Mouse (Mus musculus): Measurements from ENCODE around the gene Ffar2. TPM values are rescaled to one million over a fixed set of nuclear protein-coding genes. Genes with fewer than 3 reads are reported as not detected.

Ffar2 gene
- polyA plus RNA-seq, 1 experiment from 2014 or later, result 0.08 TPM

GRCm38 (mm10) chr7:30787377-30788022 lies 36.1 kb downstream of the Ffar2 start, which contains the start of gene Krtdap:
Gene Krtdap, plus strand, starts transcription at chr7:30787896.
- no peak within 1 kb of the TSS for H3K9ac ChIP-seq
- H3K36me3 ChIP-seq, result no peaks in the 10 kb centered on the region
- no peaks in the 10 kb centered on the region for H3K9me3 ChIP-seq
- 55% methylated on average over 15 of the region's 15 CpGs for WGBS
- H3K4me3 ChIP-seq, result no peak within 1 kb of the TSS
- no peaks in the 10 kb centered on the region for H3K4me1 ChIP-seq
- ATAC-seq (ENCODE audit: low FRiP score, low read depth), result no peak
- no peak within 1 kb of the TSS for H3K4me2 ChIP-seq (replicated peaks)
- H3K27ac ChIP-seq, result no peak within 1 kb of the TSS
- no peaks in the 10 kb centered on the region for H3K27me3 ChIP-seq (replicated peaks)

DNA sequence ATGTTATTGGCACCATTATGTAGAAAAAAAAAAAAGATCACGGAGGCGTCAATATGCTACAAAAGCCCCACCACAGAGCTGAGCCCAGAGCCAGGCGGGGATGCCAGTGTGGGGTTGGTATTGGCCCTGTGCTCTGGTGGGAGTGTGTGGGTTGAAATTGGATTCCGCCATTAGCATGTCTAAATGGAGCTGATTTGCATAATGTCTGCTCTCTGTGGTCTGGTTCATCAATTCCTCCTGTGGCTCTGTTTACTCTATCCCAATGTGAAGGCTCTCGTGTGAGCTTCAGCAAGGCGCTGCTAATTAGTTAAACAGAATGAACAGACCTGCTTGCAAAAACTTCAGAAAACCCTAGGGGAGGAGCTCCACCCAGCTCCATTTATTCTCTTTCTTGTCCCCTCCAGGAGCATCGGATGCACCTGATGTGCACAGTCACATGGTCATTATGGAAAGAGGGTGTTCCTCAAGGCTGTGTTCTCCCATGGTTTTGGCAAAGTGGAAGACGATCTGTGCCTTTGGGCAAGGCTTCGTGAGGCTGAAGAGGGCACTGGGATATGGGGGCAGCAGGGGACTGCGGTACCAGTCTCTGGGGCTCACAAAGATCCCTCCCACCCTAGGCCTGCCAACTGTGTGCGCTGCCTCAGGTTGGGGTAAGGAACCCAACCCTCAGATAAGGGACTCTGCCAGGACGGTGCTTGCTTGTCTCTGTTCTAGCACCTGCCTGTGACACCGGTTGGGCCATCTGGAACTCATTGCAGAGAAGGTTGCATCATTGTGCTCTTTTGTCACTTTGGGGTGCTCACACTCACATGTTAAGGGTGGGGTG lies 37.6 kb downstream of the Ffar2 start:
- H3K4me1 ChIP-seq, result no peaks in the 10 kb centered on the region
- no peak overlapping the region for H3K27ac ChIP-seq
- H3K36me3 ChIP-seq, result no peaks in the 10 kb centered on the region
- H3K9ac ChIP-seq, result no peak overlapping the region
- H3K9me3 ChIP-seq, result no peaks in the 10 kb centered on the region
- no peaks in the 10 kb centered on the region for H3K27me3 ChIP-seq (replicated peaks)
- H3K4me2 ChIP-seq (replicated peaks), result no peak overlapping the region
- H3K4me3 ChIP-seq, result no peak overlapping the region
- 59% methylated on average over 13 of the region's 13 CpGs for WGBS
- peak; percentile 66; the same call in 1 of the 2 replicates for ATAC-seq (ENCODE audit: low FRiP score, low read depth)

DNA sequence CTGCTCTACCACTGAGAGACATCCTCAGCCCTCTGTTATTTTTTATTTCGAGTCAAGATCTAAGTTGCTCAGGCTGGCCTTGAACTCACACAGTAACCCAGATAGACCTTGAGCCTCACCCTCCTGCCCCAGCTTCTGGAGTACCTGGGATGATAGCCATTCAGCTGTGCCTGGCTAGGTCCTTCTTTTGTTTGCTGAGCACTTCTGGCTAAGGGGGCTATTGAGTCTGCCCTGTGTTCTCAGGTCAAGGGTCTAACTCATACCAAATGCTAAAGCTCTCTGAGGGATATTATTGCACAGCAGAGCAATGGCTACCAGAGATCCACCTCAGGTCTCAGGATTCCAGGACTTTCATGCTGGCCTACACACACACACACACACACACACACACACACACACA lies 38.4 kb downstream of the Ffar2 start:
- Histone ChIP-seq H3K4me3 (no peak overlapping the region), H3K36me3 (no peaks in the 10 kb centered on the region), H3K9ac (no peak overlapping the region), H3K4me1 (no peaks in the 10 kb centered on the region), H3K27ac (0 out of 2 replicates have a peak overlapping the region, but pooled peaks have one; percentile 17), H3K27me3 (replicated peaks) (no peaks in the 10 kb centered on the region), H3K4me2 (replicated peaks) (no peak overlapping the region), H3K9me3 (no peaks in the 10 kb centered on the region)
- 65% methylated on average over 1 of the region's 1 CpGs for WGBS
- no peak for ATAC-seq (ENCODE audit: low FRiP score, low read depth)

DNA sequence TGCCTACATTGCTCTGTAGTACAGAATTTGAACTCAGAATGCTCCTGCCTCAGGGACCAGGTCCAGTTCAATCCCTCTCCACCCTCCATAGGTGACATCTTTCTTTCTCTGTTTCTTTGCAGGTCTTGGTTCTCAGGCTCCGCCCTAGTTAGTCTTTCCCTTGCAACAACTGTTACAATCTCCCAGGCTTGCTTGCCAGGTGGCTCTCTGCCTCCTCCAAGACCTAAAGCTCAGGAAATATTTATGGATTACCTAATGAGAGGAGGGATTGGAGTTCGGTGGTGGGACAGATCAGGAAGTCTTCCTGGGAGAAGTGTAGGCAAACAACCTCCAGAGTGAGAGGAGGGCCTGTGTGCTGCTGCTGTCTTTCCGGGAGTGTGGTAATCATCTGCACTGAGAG lies 40.9 kb downstream of the Ffar2 start:
- WGBS, result 88% methylated on average over 3 of the region's 3 CpGs
- H3K36me3 ChIP-seq, result no peaks in the 10 kb centered on the region
- no peak overlapping the region for H3K27ac ChIP-seq
- H3K4me3 ChIP-seq, result no peak overlapping the region
- ATAC-seq (ENCODE audit: low FRiP score, low read depth), result no peak
- H3K9ac ChIP-seq, result no peak overlapping the region
- H3K4me1 ChIP-seq, result no peaks in the 10 kb centered on the region
- H3K4me2 ChIP-seq (replicated peaks), result no peak overlapping the region
- no peaks in the 10 kb centered on the region for H3K9me3 ChIP-seq
- no peaks in the 10 kb centered on the region for H3K27me3 ChIP-seq (replicated peaks)

GRCm38 (mm10) chr7:30781792-30782191 lies 41.8 kb downstream of the Ffar2 start:
- Histone ChIP-seq H3K4me2 (replicated peaks) (no peak overlapping the region), H3K9ac (no peak overlapping the region), H3K36me3 (no peaks in the 10 kb centered on the region), H3K27me3 (replicated peaks) (no peaks in the 10 kb centered on the region), H3K4me3 (no peak overlapping the region), H3K9me3 (no peaks in the 10 kb centered on the region), H3K4me1 (no peaks in the 10 kb centered on the region), H3K27ac (no peak overlapping the region)
- ATAC-seq (ENCODE audit: low FRiP score, low read depth), result no peak
- WGBS, result 68% methylated on average over 4 of the region's 4 CpGs

DNA sequence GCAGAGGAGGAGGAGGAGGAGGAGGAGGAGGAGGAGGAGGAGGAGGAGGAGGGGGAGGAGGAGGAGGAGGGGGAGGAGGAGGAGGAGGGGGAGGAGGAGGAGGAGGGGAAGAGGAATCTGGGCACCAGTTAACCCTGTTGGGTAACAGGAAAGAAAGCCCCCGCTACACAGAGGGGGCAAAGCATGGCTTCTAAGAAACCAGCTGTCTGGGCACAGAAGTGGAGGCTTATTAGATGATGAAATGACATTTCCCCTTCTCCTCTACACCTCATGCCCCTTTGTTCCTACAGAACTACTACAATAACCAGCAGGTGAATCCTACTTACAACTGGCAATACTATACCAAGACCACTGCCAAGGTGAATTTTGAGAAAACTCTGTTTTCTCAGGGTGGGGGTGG lies 45.7 kb downstream of the Ffar2 start:
- WGBS, result 73% methylated on average over 1 of the region's 1 CpGs
- ATAC-seq (ENCODE audit: low FRiP score, low read depth), result no peak
- Histone ChIP-seq H3K4me3 (no peak overlapping the region), H3K36me3 (no peaks in the 10 kb centered on the region), H3K27ac (no peak overlapping the region), H3K27me3 (replicated peaks) (no peaks in the 10 kb centered on the region), H3K9ac (no peak overlapping the region), H3K4me2 (replicated peaks) (no peak overlapping the region), H3K9me3 (no peaks in the 10 kb centered on the region), H3K4me1 (no peaks in the 10 kb centered on the region)

DNA sequence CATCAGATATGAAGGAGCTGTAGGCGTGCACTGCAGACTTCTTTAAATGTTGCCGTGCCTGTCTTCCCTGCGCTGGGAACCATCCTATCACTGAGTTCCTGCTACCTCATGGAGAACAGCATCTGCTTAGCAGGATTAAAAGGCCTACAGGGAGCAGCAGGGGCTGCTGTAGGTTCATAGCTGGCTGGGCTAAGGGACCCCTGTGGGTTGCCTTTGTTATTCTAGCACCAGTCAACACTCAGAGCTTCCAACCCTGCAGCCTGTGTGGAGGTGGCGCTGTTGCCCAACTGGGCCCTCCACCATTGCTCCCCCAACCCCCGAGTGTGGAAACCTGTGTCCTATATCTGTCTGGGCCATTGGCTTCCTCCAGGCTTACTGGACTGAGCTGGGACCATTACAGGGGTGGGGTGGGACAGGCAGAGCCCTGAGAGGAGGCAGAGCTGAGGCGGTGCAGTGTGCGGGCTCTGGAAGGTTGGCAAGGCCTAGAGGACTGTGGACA lies 46.4 kb downstream of the Ffar2 start:
- Histone ChIP-seq H3K9ac (no peak overlapping the region), H3K4me3 (no peak overlapping the region), H3K36me3 (no peaks in the 10 kb centered on the region), H3K27me3 (replicated peaks) (no peaks in the 10 kb centered on the region), H3K4me2 (replicated peaks) (no peak overlapping the region), H3K4me1 (no peaks in the 10 kb centered on the region), H3K27ac (no peak overlapping the region), H3K9me3 (no peaks in the 10 kb centered on the region; the same call in 1 of the 2 replicates)
- 53% methylated on average over 7 of the region's 7 CpGs for WGBS
- no peak for ATAC-seq (ENCODE audit: low FRiP score, low read depth)

GRCm38 (mm10) chr7:30776104-30776503 lies 47.5 kb downstream of the Ffar2 start:
- Histone ChIP-seq H3K4me2 (replicated peaks) (no peak overlapping the region), H3K27me3 (replicated peaks) (no peaks in the 10 kb centered on the region; the same call in 1 of the 2 replicates), H3K9me3 (no peaks in the 10 kb centered on the region; the same call in 1 of the 2 replicates), H3K27ac (no peak overlapping the region), H3K9ac (no peak overlapping the region), H3K36me3 (no peaks in the 10 kb centered on the region), H3K4me1 (no peaks in the 10 kb centered on the region), H3K4me3 (no peak overlapping the region)
- ATAC-seq (ENCODE audit: low FRiP score, low read depth), result no peak
- 92% methylated on average over 9 of the region's 9 CpGs for WGBS

GRCm38 (mm10) chr7:30769236-30769635 lies 54.3 kb downstream of the Ffar2 start:
- Histone ChIP-seq H3K9ac (no peak overlapping the region), H3K4me3 (no peak overlapping the region), H3K4me2 (replicated peaks) (no peak overlapping the region), H3K27me3 (replicated peaks) (no peaks in the 10 kb centered on the region; the same call in 1 of the 2 replicates), H3K9me3 (no peaks in the 10 kb centered on the region; the same call in 1 of the 2 replicates), H3K36me3 (no peaks in the 10 kb centered on the region), H3K4me1 (no peaks in the 10 kb centered on the region), H3K27ac (no peak overlapping the region)
- ATAC-seq (ENCODE audit: low FRiP score, low read depth), result no peak
- WGBS, result 42% methylated on average over 9 of the region's 9 CpGs

Other genes with a start within 250 kb of the Ffar2 start
- 12.2 and 13.7 TPM in 2 replicates for gene Kmt2b, start 235.0 kb downstream of the Ffar2 start, polyA plus RNA-seq (2016; fragmentation: Nextera tagmentation; extraction: Ambion mirVana)
- 0.22 and 0.47 TPM in 2 replicates for gene Zbtb32, start 224.9 kb downstream of the Ffar2 start, polyA plus RNA-seq (2016; fragmentation: Nextera tagmentation; extraction: Ambion mirVana)
- 1.6 and 1.9 TPM in 2 replicates for gene Upk1a, start 210.9 kb downstream of the Ffar2 start, polyA plus RNA-seq (2016; fragmentation: Nextera tagmentation; extraction: Ambion mirVana)
- gene Cox6b1, start 197.6 kb downstream of the Ffar2 start, polyA plus RNA-seq (2016; fragmentation: Nextera tagmentation; extraction: Ambion mirVana), result 912 and 934 TPM in 2 replicates
- gene Etv2, start 187.9 kb downstream of the Ffar2 start, polyA plus RNA-seq (2016; fragmentation: Nextera tagmentation; extraction: Ambion mirVana), result not detected in 2 replicates
- 163 and 167 TPM in 2 replicates for gene Rbm42, start 173.5 kb downstream of the Ffar2 start, polyA plus RNA-seq (2016; fragmentation: Nextera tagmentation; extraction: Ambion mirVana)
- gene Haus5, start 158.8 kb downstream of the Ffar2 start, polyA plus RNA-seq (2016; fragmentation: Nextera tagmentation; extraction: Ambion mirVana), result 39.5 and 45.2 TPM in 2 replicates
- not detected in 2 replicates for gene Pmis2, start 152.2 kb downstream of the Ffar2 start, polyA plus RNA-seq (2016; fragmentation: Nextera tagmentation; extraction: Ambion mirVana)
- gene 2200002J24Rik, start 124.8 kb downstream of the Ffar2 start, polyA plus RNA-seq (2016; fragmentation: Nextera tagmentation; extraction: Ambion mirVana), result not detected in 2 replicates
- 1.3 and 2.0 TPM in 2 replicates for gene Atp4a, start 111.6 kb downstream of the Ffar2 start, polyA plus RNA-seq (2016; fragmentation: Nextera tagmentation; extraction: Ambion mirVana)
- gene Tmem147, start 94.2 kb downstream of the Ffar2 start, polyA plus RNA-seq (2016; fragmentation: Nextera tagmentation; extraction: Ambion mirVana), result 185 and 194 TPM in 2 replicates
- 1.4 and 1.5 TPM in 2 replicates for gene Gapdhs, start 80.1 kb downstream of the Ffar2 start, polyA plus RNA-seq (2016; fragmentation: Nextera tagmentation; extraction: Ambion mirVana)
- gene Sbsn, start 72.3 kb downstream of the Ffar2 start, polyA plus RNA-seq (2016; fragmentation: Nextera tagmentation; extraction: Ambion mirVana), result 1.1 and 2.6 TPM in 2 replicates
- 0.24 and 0.38 TPM in 2 replicates for gene Dmkn, start 60.0 kb downstream of the Ffar2 start, polyA plus RNA-seq (2016; fragmentation: Nextera tagmentation; extraction: Ambion mirVana)
- gene Krtdap, start 35.9 kb downstream of the Ffar2 start, polyA plus RNA-seq (2016; fragmentation: Nextera tagmentation; extraction: Ambion mirVana), result not detected in 2 replicates
- not detected in 2 replicates for gene Ffar3, start 32.4 kb upstream of the Ffar2 start, polyA plus RNA-seq (2016; fragmentation: Nextera tagmentation; extraction: Ambion mirVana)
- gene Ffar1, start 37.8 kb upstream of the Ffar2 start, polyA plus RNA-seq (2016; fragmentation: Nextera tagmentation; extraction: Ambion mirVana), result not detected in 2 replicates
- 0.05 TPM in 1 of 2 replicates, not detected in the other for gene Cd22, start 56.6 kb upstream of the Ffar2 start, polyA plus RNA-seq (2016; fragmentation: Nextera tagmentation; extraction: Ambion mirVana)
- 0.79 and 1.2 TPM in 2 replicates for gene Mag, start 91.1 kb upstream of the Ffar2 start, polyA plus RNA-seq (2016; fragmentation: Nextera tagmentation; extraction: Ambion mirVana)
- gene Hamp2, start 100.9 kb upstream of the Ffar2 start, polyA plus RNA-seq (2016; fragmentation: Nextera tagmentation; extraction: Ambion mirVana), result not detected in 2 replicates
- gene Hamp, start 120.3 kb upstream of the Ffar2 start, polyA plus RNA-seq (2016; fragmentation: Nextera tagmentation; extraction: Ambion mirVana), result not detected in 2 replicates
- 32.0 and 38.8 TPM in 2 replicates for gene Usf2, start 133.0 kb upstream of the Ffar2 start, polyA plus RNA-seq (2016; fragmentation: Nextera tagmentation; extraction: Ambion mirVana)
- 15.4 and 17.0 TPM in 2 replicates for gene Lsr, start 149.7 kb upstream of the Ffar2 start, polyA plus RNA-seq (2016; fragmentation: Nextera tagmentation; extraction: Ambion mirVana)
- gene Fam187b, start 150.0 kb upstream of the Ffar2 start, polyA plus RNA-seq (2016; fragmentation: Nextera tagmentation; extraction: Ambion mirVana), result 0.42 and 0.46 TPM in 2 replicates
- gene Fxyd5, start 218.7 kb upstream of the Ffar2 start, polyA plus RNA-seq (2016; fragmentation: Nextera tagmentation; extraction: Ambion mirVana), result 12.5 and 15.4 TPM in 2 replicates
- 64.5 and 79.5 TPM in 2 replicates for gene Fxyd7, start 227.7 kb upstream of the Ffar2 start, polyA plus RNA-seq (2016; fragmentation: Nextera tagmentation; extraction: Ambion mirVana)
- 24.1 and 26.5 TPM in 2 replicates for gene Fxyd1, start 233.4 kb upstream of the Ffar2 start, polyA plus RNA-seq (2016; fragmentation: Nextera tagmentation; extraction: Ambion mirVana)
- 4.7 and 6.1 TPM in 2 replicates for gene Lgi4, start 235.6 kb upstream of the Ffar2 start, polyA plus RNA-seq (2016; fragmentation: Nextera tagmentation; extraction: Ambion mirVana)